Mouse (Mus musculus) forebrain, embryonic 12.5 days (tissue): Measurements from ENCODE around the gene Kif26b. TPM values are rescaled to one million over a fixed set of nuclear protein-coding genes. Genes with fewer than 3 reads are reported as not detected.

ENCODE experiments used
- ATAC-seq: fragments of 200-750 bp; cut with Nextera tagmentation; 2 replicates; pipeline ENCODE4 v1.8.0; 2017; ENCODE audit warnings: moderate TSS enrichment; ENCODE audit not compliant: low FRiP score
- H3K27ac ChIP-seq: fragments of 300-500 bp; sonication (generic); 2 replicates; pipeline ENCODE4 v1.5.1; 2016; ENCODE audit warnings: mild to moderate bottlenecking
- H3K27me3 ChIP-seq: fragments of 300-500 bp; sonication (generic); 2 replicates; pipeline ENCODE4 v1.6.1; 2016; ENCODE audit warnings: mild to moderate bottlenecking
- H3K36me3 ChIP-seq: fragments of 300-500 bp; sonication (generic); replicated peaks from 2 replicates; pipeline ENCODE4 v1.6.1; 2016; ENCODE audit warnings: mild to moderate bottlenecking
- H3K4me1 ChIP-seq: fragments of 300-500 bp; sonication (generic); 2 replicates; pipeline ENCODE4 v1.6.1; 2016
- H3K4me2 ChIP-seq: fragments of 300-500 bp; sonication (generic); 2 replicates; pipeline ENCODE4 v1.6.1; 2016; ENCODE audit warnings: mild to moderate bottlenecking, moderate library complexity
- H3K4me3 ChIP-seq: fragments of 300-500 bp; sonication (generic); replicated peaks from 2 replicates; pipeline ENCODE4 v1.5.1; 2016; ENCODE audit warnings: mild to moderate bottlenecking
- H3K9ac ChIP-seq: fragments of 300-500 bp; sonication (generic); 2 replicates; pipeline ENCODE4 v1.6.1; 2016; ENCODE audit warnings: mild to moderate bottlenecking
- H3K9me3 ChIP-seq: fragments of 300-500 bp; sonication (generic); 2 replicates; pipeline ENCODE4 v1.6.1; 2016
- WGBS: fragments of 180-500 bp; shearing (Covaris S2); methylation state at CpG from one replicate; pipeline ENCODE4 v1.1.7; 2016; 5-methylcytosine and 5-hydroxymethylcytosine counted together
- polyA plus RNA-seq: library from polyadenylated mRNA; unstranded; fragments of >200 nt; fragmentation: Nextera tagmentation; extraction: Ambion mirVana; gene quantifications from 2 replicates; pipeline ENCODE4 v1.2.1, GENCODE M21; 2016

Kif26b gene
- polyA plus RNA-seq, 1 experiment from 2014 or later: 7.0 TPM

- Histone ChIP-seq H3K4me2 (no peak overlapping the region), H3K27me3 (no peaks in the 10 kb centered on the region), H3K9ac (no peak overlapping the region), H3K4me3 (no peak overlapping the region), H3K9me3 (no peaks in the 10 kb centered on the region), H3K4me1 (peaks cover 3% of the 10 kb centered on the region; the same call in 1 of the 2 replicates), H3K27ac (no peak overlapping the region), H3K36me3 (no peaks in the 10 kb centered on the region)
- WGBS: 86% methylated on average over 4 of the region's 4 CpGs
- no peak for ATAC-seq
These were observed 126.6 kb downstream of the Kif26b start for GRCm38 (mm10) chr1:178655525-178655924.

GRCm38 (mm10) chr1:178661035-178661434 lies 132.1 kb downstream of the Kif26b start:
- ATAC-seq: no peak
- no peak overlapping the region for H3K9ac ChIP-seq
- no peak overlapping the region for H3K4me3 ChIP-seq
- WGBS: 58% methylated on average over 3 of the region's 3 CpGs
- H3K27ac ChIP-seq: no peak overlapping the region
- H3K4me1 ChIP-seq: peaks cover 6% of the 10 kb centered on the region
- no peak overlapping the region for H3K4me2 ChIP-seq
- no peaks in the 10 kb centered on the region for H3K27me3 ChIP-seq
- no peaks in the 10 kb centered on the region for H3K9me3 ChIP-seq
- no peaks in the 10 kb centered on the region for H3K36me3 ChIP-seq

- 79% methylated on average over 5 of the region's 5 CpGs for WGBS
- Histone ChIP-seq H3K4me3 (no peak overlapping the region), H3K9me3 (no peaks in the 10 kb centered on the region), H3K27ac (no peak overlapping the region), H3K36me3 (no peaks in the 10 kb centered on the region), H3K9ac (no peak overlapping the region), H3K4me2 (no peak overlapping the region), H3K27me3 (no peaks in the 10 kb centered on the region), H3K4me1 (peaks cover 6% of the 10 kb centered on the region)
- ATAC-seq: no peak
These were observed 132.6 kb downstream of the Kif26b start for GRCm38 (mm10) chr1:178661556-178661955.

- H3K9ac ChIP-seq: no peak overlapping the region
- H3K9me3 ChIP-seq: no peaks in the 10 kb centered on the region
- H3K27me3 ChIP-seq: no peaks in the 10 kb centered on the region
- ATAC-seq: no peak
- no peak overlapping the region for H3K27ac ChIP-seq
- H3K4me3 ChIP-seq: no peak overlapping the region
- H3K4me2 ChIP-seq: no peak overlapping the region
- 84% methylated on average over 1 of the region's 1 CpGs for WGBS
- peaks cover 6% of the 10 kb centered on the region for H3K4me1 ChIP-seq
- no peaks in the 10 kb centered on the region for H3K36me3 ChIP-seq
These were observed 134.6 kb downstream of the Kif26b start for GRCm38 (mm10) chr1:178663539-178663938.

- Histone ChIP-seq H3K9me3 (no peaks in the 10 kb centered on the region), H3K9ac (no peak overlapping the region), H3K36me3 (no peaks in the 10 kb centered on the region), H3K27ac (0 out of 2 replicates have a peak overlapping the region, but pooled peaks have one; percentile 25), H3K4me2 (no peak overlapping the region), H3K4me1 (peaks cover 6% of the 10 kb centered on the region), H3K4me3 (no peak overlapping the region), H3K27me3 (no peaks in the 10 kb centered on the region)
- ATAC-seq: no peak
- WGBS: 75% methylated on average over 5 of the region's 5 CpGs
These were observed 135.5 kb downstream of the Kif26b start for GRCm38 (mm10) chr1:178664271-178664969.

GRCm38 (mm10) chr1:178666524-178666923 lies 137.6 kb downstream of the Kif26b start:
- H3K4me3 ChIP-seq: no peak overlapping the region
- no peaks in the 10 kb centered on the region for H3K9me3 ChIP-seq
- H3K4me1 ChIP-seq: peaks cover 6% of the 10 kb centered on the region
- H3K27me3 ChIP-seq: no peaks in the 10 kb centered on the region
- no peak for ATAC-seq
- 69% methylated on average over 7 of the region's 7 CpGs for WGBS
- H3K27ac ChIP-seq: no peak overlapping the region
- no peaks in the 10 kb centered on the region for H3K36me3 ChIP-seq
- H3K4me2 ChIP-seq: no peak overlapping the region
- no peak overlapping the region for H3K9ac ChIP-seq

GRCm38 (mm10) chr1:178667808-178668207 lies 138.9 kb downstream of the Kif26b start:
- no peaks in the 10 kb centered on the region for H3K9me3 ChIP-seq
- 88% methylated on average over 7 of the region's 7 CpGs for WGBS

GRCm38 (mm10) chr1:178668907-178669306 lies 140.0 kb downstream of the Kif26b start:
- Histone ChIP-seq H3K36me3 (no peaks in the 10 kb centered on the region), H3K4me1 (peaks cover 11% of the 10 kb centered on the region), H3K9ac (no peak overlapping the region), H3K4me2 (no peak overlapping the region), H3K9me3 (no peaks in the 10 kb centered on the region), H3K27me3 (no peaks in the 10 kb centered on the region), H3K27ac (no peak overlapping the region), H3K4me3 (no peak overlapping the region)
- ATAC-seq: no peak
- 94% methylated on average over 4 of the region's 4 CpGs for WGBS

More at GRCm38 (mm10) chr1:178667808-178668207, 138.9 kb downstream of the Kif26b start:
- no peak for ATAC-seq
- H3K4me1 ChIP-seq: peaks cover 8% of the 10 kb centered on the region
- H3K4me3 ChIP-seq: no peak overlapping the region
- H3K4me2 ChIP-seq: no peak overlapping the region
- no peak overlapping the region for H3K27ac ChIP-seq
- H3K27me3 ChIP-seq: no peaks in the 10 kb centered on the region
- H3K36me3 ChIP-seq: no peaks in the 10 kb centered on the region
- no peak overlapping the region for H3K9ac ChIP-seq

GRCm38 (mm10) chr1:178673051-178673450 lies 144.1 kb downstream of the Kif26b start:
- Histone ChIP-seq H3K4me2 (no peak overlapping the region), H3K36me3 (no peaks in the 10 kb centered on the region), H3K27me3 (no peaks in the 10 kb centered on the region), H3K9me3 (no peaks in the 10 kb centered on the region), H3K4me3 (no peak overlapping the region), H3K27ac (no peak overlapping the region), H3K9ac (no peak overlapping the region), H3K4me1 (peaks cover 7% of the 10 kb centered on the region; the same call in 1 of the 2 replicates)
- 62% methylated on average over 7 of the region's 7 CpGs for WGBS
- ATAC-seq: no peak

GRCm38 (mm10) chr1:178673506-178673905 lies 144.6 kb downstream of the Kif26b start:
- no peak for ATAC-seq
- H3K4me1 ChIP-seq: peaks cover 7% of the 10 kb centered on the region; the same call in 1 of the 2 replicates
- H3K4me2 ChIP-seq: no peak overlapping the region
- no peak overlapping the region for H3K27ac ChIP-seq
- WGBS: 84% methylated on average over 2 of the region's 2 CpGs
- H3K9me3 ChIP-seq: no peaks in the 10 kb centered on the region
- no peak overlapping the region for H3K4me3 ChIP-seq
- H3K9ac ChIP-seq: no peak overlapping the region
- H3K36me3 ChIP-seq: no peaks in the 10 kb centered on the region
- H3K27me3 ChIP-seq: no peaks in the 10 kb centered on the region

- no peak for ATAC-seq
- Histone ChIP-seq H3K4me1 (peaks cover 7% of the 10 kb centered on the region; the same call in 1 of the 2 replicates), H3K27me3 (no peaks in the 10 kb centered on the region), H3K27ac (no peak overlapping the region), H3K9ac (no peak overlapping the region), H3K9me3 (no peaks in the 10 kb centered on the region), H3K4me3 (no peak overlapping the region), H3K36me3 (no peaks in the 10 kb centered on the region), H3K4me2 (no peak overlapping the region)
- 96% methylated on average over 3 of the region's 3 CpGs for WGBS
These were observed 146.8 kb downstream of the Kif26b start for GRCm38 (mm10) chr1:178675542-178676252.

GRCm38 (mm10) chr1:178677160-178677559 lies 148.2 kb downstream of the Kif26b start:
- no peak for ATAC-seq
- no peaks in the 10 kb centered on the region for H3K27me3 ChIP-seq

More at GRCm38 (mm10) chr1:178677160-178677559, 148.2 kb downstream of the Kif26b start:
- Histone ChIP-seq H3K36me3 (no peaks in the 10 kb centered on the region), H3K9ac (no peak overlapping the region), H3K4me1 (peaks cover 7% of the 10 kb centered on the region; the same call in 1 of the 2 replicates), H3K27ac (no peak overlapping the region), H3K4me3 (no peak overlapping the region), H3K4me2 (no peak overlapping the region), H3K9me3 (no peaks in the 10 kb centered on the region)
- WGBS: 62% methylated on average over 12 of the region's 12 CpGs
